Mouse (Mus musculus) kidney, postnatal 0 days (tissue): ENCODE measurements around the gene Rnf24. TPM values are rescaled to one million over a fixed set of nuclear protein-coding genes. Genes with fewer than 3 reads are reported as not detected.
"Not testable (repeated sequence)": the region's sequence is repeated elsewhere in the genome, so short reads cannot be mapped to it uniquely, and the experiment has no call there.

Experiments
- ATAC-seq: fragments of 200-750 bp; cut with Nextera tagmentation; replicated peaks from 2 replicates; pipeline ENCODE4 v1.8.0; 2017; ENCODE audit warnings: low read depth, moderate number of reproducible peaks, moderate TSS enrichment, moderate library complexity; ENCODE audit not compliant: low FRiP score
- DNase-seq: peaks from one replicate; pipeline ENCODE4 v3.0.0-alpha.2; 2016; ENCODE audit warnings: low spot score
- H3K27ac ChIP-seq: fragments of 300-500 bp; sonication (generic); 2 replicates; pipeline ENCODE4 v1.5.1; 2014; ENCODE audit warnings: mild to moderate bottlenecking
- H3K27me3 ChIP-seq: fragments of 300-500 bp; sonication (generic); 2 replicates; pipeline ENCODE4 v1.6.1; 2014; ENCODE audit warnings: low read length, mixed read lengths; ENCODE audit not compliant: insufficient read depth
- H3K36me3 ChIP-seq: fragments of 300-500 bp; sonication (generic); 2 replicates; pipeline ENCODE4 v1.6.1; 2014; ENCODE audit warnings: low read length, mixed read lengths; ENCODE audit not compliant: insufficient read depth
- H3K4me1 ChIP-seq: fragments of 300-500 bp; sonication (generic); replicated peaks from 2 replicates; pipeline ENCODE4 v1.6.1; 2014; ENCODE audit warnings: antibody characterized with exemption, low read length, mixed read lengths; ENCODE audit not compliant: insufficient read depth
- H3K4me2 ChIP-seq: fragments of 300-500 bp; sonication (generic); 2 replicates; pipeline ENCODE4 v1.6.1; 2014; ENCODE audit warnings: mild to moderate bottlenecking, low read length, moderate library complexity, mixed read lengths
- H3K4me3 ChIP-seq: fragments of 300-500 bp; sonication (generic); replicated peaks from 2 replicates; pipeline ENCODE4 v1.5.1; 2014; ENCODE audit warnings: low read depth, low read length
- H3K9ac ChIP-seq: fragments of 300-500 bp; sonication (generic); 2 replicates; pipeline ENCODE4 v1.6.1; 2014; ENCODE audit warnings: low read depth, low read length
- H3K9me3 ChIP-seq: fragments of 300-500 bp; sonication (generic); replicated peaks from 2 replicates; pipeline ENCODE4 v1.6.1; 2016; ENCODE audit warnings: low read length, inconsistent platforms, mixed read lengths
- CTCF ChIP-seq: IDR thresholded peaks from 2 replicates; pipeline ENCODE4 v1.5.1; 2016; ENCODE audit warnings: antibody characterized with exemption, low read depth, mild to moderate bottlenecking, moderate library complexity
- WGBS: fragments of 180-500 bp; shearing (Covaris S2); extraction: QIAGEN DNeasy Blood & Tissue Kit; methylation state at CpG from one replicate; pipeline ENCODE4 v1.1.7; 2014; 5-methylcytosine and 5-hydroxymethylcytosine counted together
- polyA plus RNA-seq: library from polyadenylated mRNA; unstranded; fragments of >200 nt; fragmentation: Nextera tagmentation; extraction: Ambion mirVana; gene quantifications from 2 replicates; pipeline ENCODE4 v1.2.1, GENCODE M21; 2015

The Rnf24 gene
- polyA plus RNA-seq, 1 experiment from 2014 or later = 2.9 TPM

DNA sequence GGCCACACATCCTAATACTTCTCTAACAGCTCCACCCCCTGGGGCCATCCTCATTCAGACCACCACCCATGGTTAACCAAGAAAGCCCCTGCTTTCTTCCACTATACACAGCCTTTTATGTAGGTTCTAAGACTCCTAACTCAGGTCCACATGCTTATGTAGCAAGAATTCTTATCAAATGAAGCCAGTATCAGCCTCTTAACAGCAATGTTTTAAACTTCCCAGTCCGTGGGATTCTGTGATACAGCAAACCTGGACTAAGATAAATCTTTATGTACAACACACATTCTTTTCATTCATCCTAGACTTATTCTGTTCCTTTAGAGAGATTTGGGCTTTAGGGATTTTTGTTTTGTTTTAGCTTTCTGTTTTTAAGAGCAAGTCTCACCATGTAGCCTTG lies 29.0 kb downstream of the Rnf24 start:
- Histone ChIP-seq H3K9me3 (no peaks in the 10 kb centered on the region), H3K27me3 (no peaks in the 10 kb centered on the region), H3K4me1 (no peaks in the 10 kb centered on the region), H3K27ac (no peak overlapping the region), H3K36me3 (no peaks in the 10 kb centered on the region), H3K9ac (no peak overlapping the region), H3K4me2 (no peak overlapping the region), H3K4me3 (no peak overlapping the region)
- 61% methylated on average over 1 of the region's 1 CpGs for WGBS
- ATAC-seq (no peak), DNase-seq (no peak)
- TF ChIP-seq CTCF = no peak

DNA sequence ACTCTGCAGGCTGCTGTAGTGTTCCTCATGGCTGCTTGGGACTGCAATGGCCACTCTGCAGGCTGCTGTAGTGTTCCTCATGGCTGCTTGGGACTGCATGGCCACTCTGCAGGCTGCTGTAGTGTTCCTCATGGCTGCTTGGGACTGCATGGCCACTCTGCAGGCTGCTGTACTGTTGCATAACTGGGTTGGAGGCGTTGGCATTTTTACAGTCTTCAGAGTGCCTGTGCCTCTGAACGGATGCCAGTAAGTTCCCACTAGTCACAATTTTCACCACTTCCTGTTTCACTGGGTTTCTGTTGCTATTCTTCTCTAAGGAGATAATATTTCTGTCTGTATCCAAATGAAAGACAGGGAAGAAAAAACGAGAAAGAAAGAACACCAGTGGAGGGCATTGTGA lies 31.5 kb downstream of the Rnf24 start:
- not testable (repeated sequence) for H3K27ac ChIP-seq

GRCm38 (mm10) chr2:131319401-131319800 lies 33.3 kb downstream of the Rnf24 start:
- no peak for ATAC-seq
- no peak overlapping the region for H3K4me3 ChIP-seq
- WGBS = 89% methylated on average over 6 of the region's 6 CpGs
- no peak overlapping the region for H3K27ac ChIP-seq
- no peak overlapping the region for H3K9ac ChIP-seq
- no peak for TF ChIP-seq CTCF
- no peak overlapping the region for H3K4me2 ChIP-seq
- no peaks in the 10 kb centered on the region for H3K27me3 ChIP-seq
- DNase-seq = no peak
- no peaks in the 10 kb centered on the region for H3K36me3 ChIP-seq
- H3K4me1 ChIP-seq = no peaks in the 10 kb centered on the region
- H3K9me3 ChIP-seq = no peaks in the 10 kb centered on the region

More for the DNA sequence above, 31.5 kb downstream of the Rnf24 start:
- H3K9ac ChIP-seq, H3K4me3 ChIP-seq, H3K27me3 ChIP-seq, H3K36me3 ChIP-seq, H3K9me3 ChIP-seq, H3K4me1 ChIP-seq, H3K4me2 ChIP-seq, ATAC-seq: not testable (repeated sequence)
- peak; percentile 28 for DNase-seq
- 33% methylated on average over 3 of the region's 3 CpGs for WGBS

DNA sequence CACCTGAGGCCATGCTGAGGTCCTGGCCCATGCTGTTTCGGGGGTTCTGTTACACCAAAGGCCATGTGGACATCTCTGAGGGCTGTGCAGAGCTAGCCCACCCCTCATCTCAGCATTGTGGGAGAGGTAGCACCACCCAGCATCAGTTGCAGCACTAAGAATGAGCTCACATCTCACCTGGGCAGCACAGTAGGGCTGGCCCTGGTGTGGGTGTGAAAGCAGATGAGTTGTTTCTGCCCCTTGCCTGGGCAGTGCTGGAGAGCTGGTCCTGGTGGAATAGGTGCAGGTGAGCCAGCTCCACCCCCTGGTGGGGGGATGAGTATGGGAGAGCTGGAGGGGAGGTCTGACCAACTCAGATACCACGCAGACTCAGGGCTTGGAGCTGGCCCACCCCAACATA lies 36.5 kb downstream of the Rnf24 start:
- no peak overlapping the region for H3K4me2 ChIP-seq
- ATAC-seq (no peak), DNase-seq (no peak)
- H3K27me3 ChIP-seq = no peaks in the 10 kb centered on the region
- no peak overlapping the region for H3K27ac ChIP-seq
- no peaks in the 10 kb centered on the region for H3K4me1 ChIP-seq
- H3K36me3 ChIP-seq = no peaks in the 10 kb centered on the region
- 89% methylated on average over 2 of the region's 2 CpGs for WGBS
- H3K9me3 ChIP-seq = no peaks in the 10 kb centered on the region
- no peak overlapping the region for H3K9ac ChIP-seq
- no peak for TF ChIP-seq CTCF
- H3K4me3 ChIP-seq = no peak overlapping the region

- 54% methylated on average over 6 of the region's 6 CpGs for WGBS
Measured at GRCm38 (mm10) chr2:131309296-131309695, 43.4 kb downstream of the Rnf24 start.

DNA sequence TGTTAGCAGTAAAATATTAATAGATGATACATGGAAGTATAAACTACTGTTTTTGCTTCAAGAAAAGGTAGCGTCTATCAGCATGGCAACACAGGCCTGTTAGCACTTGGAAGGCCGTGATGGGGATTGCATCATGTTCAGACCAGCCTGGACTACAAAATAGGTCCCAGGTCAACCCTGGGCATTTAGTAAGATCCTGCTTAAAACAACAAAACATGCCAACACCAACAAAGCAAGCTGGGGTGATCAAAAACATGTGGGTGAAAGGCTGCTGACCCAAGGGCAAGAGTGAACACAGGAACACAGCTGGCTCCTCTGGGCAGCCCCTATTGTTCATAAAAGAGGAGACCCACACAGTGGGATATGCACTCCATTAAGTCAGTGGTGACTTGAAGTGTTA lies 44.9 kb downstream of the Rnf24 start:
- TF ChIP-seq CTCF = no peak
- 90% methylated on average over 2 of the region's 2 CpGs for WGBS
- no peak for DNase-seq

More at GRCm38 (mm10) chr2:131309296-131309695, 43.4 kb downstream of the Rnf24 start:
- DNase-seq (peak; percentile 9), ATAC-seq (no peak)
- Histone ChIP-seq H3K4me3 (no peak overlapping the region), H3K4me1 (no peaks in the 10 kb centered on the region), H3K27me3 (no peaks in the 10 kb centered on the region), H3K36me3 (no peaks in the 10 kb centered on the region), H3K9me3 (no peaks in the 10 kb centered on the region), H3K9ac (no peak overlapping the region), H3K4me2 (no peak overlapping the region), H3K27ac (no peak overlapping the region)
- no peak for TF ChIP-seq CTCF

DNA sequence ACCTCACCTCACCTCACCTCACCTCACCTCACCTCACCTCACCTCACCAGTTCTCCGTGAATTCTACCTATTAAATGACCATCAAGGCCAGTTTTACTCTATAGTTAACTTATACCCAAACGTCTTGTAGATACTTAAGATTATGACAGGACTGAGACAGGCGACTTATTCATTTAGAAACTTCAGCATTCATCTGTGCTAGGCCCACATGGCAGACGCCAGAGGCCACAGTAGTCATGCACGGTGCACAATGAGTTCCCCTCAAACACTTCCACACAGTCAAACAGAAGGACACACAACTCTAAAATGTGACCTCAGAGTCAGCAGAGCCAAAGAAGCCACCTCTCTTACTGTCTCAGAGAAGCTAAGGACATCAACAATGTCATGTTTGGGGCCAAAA lies 45.3 kb downstream of the Rnf24 start:
- Histone ChIP-seq H3K27ac (no peak overlapping the region), H3K4me3 (no peak overlapping the region), H3K4me1 (no peaks in the 10 kb centered on the region), H3K9me3 (no peaks in the 10 kb centered on the region), H3K27me3 (no peaks in the 10 kb centered on the region), H3K9ac (no peak overlapping the region), H3K4me2 (no peak overlapping the region), H3K36me3 (0 out of 2 replicates have a peak, but pooled peaks cover 3% of the 10 kb centered on the region)
- TF ChIP-seq CTCF = no peak
- ATAC-seq (no peak), DNase-seq (no peak)
- WGBS = 73% methylated on average over 5 of the region's 5 CpGs

More for the DNA sequence above, 44.9 kb downstream of the Rnf24 start:
- no peak for ATAC-seq
- no peak overlapping the region for H3K27ac ChIP-seq
- no peak overlapping the region for H3K9ac ChIP-seq
- H3K4me2 ChIP-seq = no peak overlapping the region
- 0 out of 2 replicates have a peak, but pooled peaks cover 3% of the 10 kb centered on the region for H3K36me3 ChIP-seq
- H3K9me3 ChIP-seq = no peaks in the 10 kb centered on the region
- no peaks in the 10 kb centered on the region for H3K4me1 ChIP-seq
- no peak overlapping the region for H3K4me3 ChIP-seq
- H3K27me3 ChIP-seq = no peaks in the 10 kb centered on the region

DNA sequence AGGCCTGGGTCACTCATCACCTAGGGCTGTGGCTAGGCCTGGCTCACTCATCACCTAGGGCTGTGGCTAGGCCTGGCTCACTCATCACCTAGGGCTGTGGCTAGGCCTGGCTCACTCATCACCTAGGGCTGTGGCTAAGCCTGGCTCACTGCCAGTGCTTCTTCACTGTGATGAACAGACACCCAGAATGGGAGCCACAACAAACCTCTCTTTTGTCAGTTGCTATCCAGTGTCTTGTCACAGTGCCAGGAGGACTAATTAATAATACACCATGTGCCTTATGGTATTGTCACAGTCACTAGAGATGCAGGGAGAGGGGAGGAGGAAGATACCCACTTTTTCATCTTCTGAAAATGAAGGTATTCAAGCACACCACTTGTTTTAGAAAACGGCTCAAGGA lies 47.5 kb downstream of the Rnf24 start:
- H3K4me2 ChIP-seq, H3K4me3 ChIP-seq, H3K4me1 ChIP-seq, ATAC-seq, H3K27me3 ChIP-seq, H3K36me3 ChIP-seq, H3K27ac ChIP-seq, H3K9ac ChIP-seq, DNase-seq, H3K9me3 ChIP-seq: not testable (repeated sequence)
- WGBS = 91% methylated on average over 1 of the region's 1 CpGs
